Mouse (Mus musculus): Measurements from ENCODE around the gene Zfp68. TPM values are rescaled to one million over a fixed set of nuclear protein-coding genes. Genes with fewer than 3 reads are reported as not detected.

Zfp68 gene
- 69.8 TPM for polyA plus RNA-seq (2017; shearing (Covaris generic))

GRCm38 (mm10) chr5:138619211-138620128 lies at the start of gene Zfp68:
TSS of gene Zfp68 (minus strand) at chr5:138619761.

GRCm38 (mm10) chr5:138622645-138623477 lies 3.3 kb upstream of the Zfp68 start, which contains the start of gene A430033K04Rik:
TSS of gene A430033K04Rik (plus strand) at chr5:138622859.

GRCm38 (mm10) chr5:138564612-138565011 lies 54.9 kb downstream of the Zfp68 start, which contains the start of gene 1700123K08Rik:
TSS of gene 1700123K08Rik (minus strand) at chr5:138564712.

Other genes starting within 250 kb of the Zfp68 start
- gene Zfp157, start 178.3 kb downstream of the Zfp68 start, polyA plus RNA-seq (2017; shearing (Covaris generic)): 7.1 TPM
- not detected for gene 1700123K08Rik, start 55.0 kb downstream of the Zfp68 start, polyA plus RNA-seq (2017; shearing (Covaris generic))
- gene A430033K04Rik, start 3.1 kb upstream of the Zfp68 start, polyA plus RNA-seq (2017; shearing (Covaris generic)): 2.5 TPM
- not detected for gene Fam20c, start 134.8 kb upstream of the Zfp68 start, polyA plus RNA-seq (2017; shearing (Covaris generic))
- gene Gm5294, start 200.3 kb upstream of the Zfp68 start, polyA plus RNA-seq (2017; shearing (Covaris generic)): not detected